Mouse (Mus musculus) kidney, adult 2 months (tissue): ENCODE results near the gene Nemp1.

ENCODE experiments used
- CTCF ChIP-seq: fragments of 200-500 bp; conservative IDR thresholded peaks from 2 replicates; pipeline ENCODE4 v1.5.1; 2011; ENCODE audit warnings: low read depth, mild to moderate bottlenecking, control low read depth, low read length, moderate library complexity, mixed read lengths; ENCODE audit not compliant: insufficient read depth, insufficient read length
- POLR2A ChIP-seq: fragments of 200-500 bp; IDR thresholded peaks from one replicate; pipeline ENCODE4 v1.6.1; 2011; ENCODE audit warnings: low read depth, low read length, control low read depth

- 0 out of 2 replicates have a peak, but pooled peaks have one; percentile 22 for TF ChIP-seq CTCF
- TF ChIP-seq POLR2A: no peak
These were observed 27.9 kb downstream of the Nemp1 start for GRCm38 (mm10) chr10:127694636-127695035.
